Mouse (Mus musculus) intestine, embryonic 15.5 days (tissue): ENCODE results near the gene Mfsd12. TPM values are rescaled to one million over a fixed set of nuclear protein-coding genes. Genes with fewer than 3 reads are reported as not detected.

Source experiments
- ATAC-seq: fragments of 200-750 bp; cut with Nextera tagmentation; 2 replicates; pipeline ENCODE4 v1.8.0; 2017; ENCODE audit warnings: moderate TSS enrichment, moderate library complexity
- H3K27ac ChIP-seq: fragments of 300-500 bp; sonication (generic); 2 replicates; pipeline ENCODE4 v1.5.1; 2015; ENCODE audit warnings: mild to moderate bottlenecking, inconsistent platforms
- H3K27me3 ChIP-seq: fragments of 300-500 bp; sonication (generic); replicated peaks from 2 replicates; pipeline ENCODE4 v1.6.1; 2015; ENCODE audit warnings: inconsistent platforms
- H3K36me3 ChIP-seq: fragments of 300-500 bp; sonication (generic); 2 replicates; pipeline ENCODE4 v1.6.1; 2015; ENCODE audit warnings: inconsistent platforms
- H3K4me1 ChIP-seq: fragments of 300-500 bp; sonication (generic); replicated peaks from 2 replicates; pipeline ENCODE4 v1.6.1; 2015; ENCODE audit warnings: inconsistent platforms
- H3K4me2 ChIP-seq: fragments of 300-500 bp; sonication (generic); replicated peaks from 2 replicates; pipeline ENCODE4 v1.6.1; 2015; ENCODE audit warnings: mild to moderate bottlenecking, inconsistent platforms
- H3K4me3 ChIP-seq: fragments of 300-500 bp; sonication (generic); replicated peaks from 2 replicates; pipeline ENCODE4 v1.5.1; 2015; ENCODE audit warnings: inconsistent platforms
- H3K9ac ChIP-seq: fragments of 300-500 bp; sonication (generic); 2 replicates; pipeline ENCODE4 v1.6.1; 2015; ENCODE audit warnings: inconsistent platforms
- H3K9me3 ChIP-seq: fragments of 300-500 bp; sonication (generic); 2 replicates; pipeline ENCODE4 v1.6.1; 2016; ENCODE audit warnings: inconsistent platforms
- WGBS: fragments of 180-500 bp; shearing (Covaris S2); methylation state at CpG from one replicate; pipeline ENCODE4 v1.1.7; 2015; 5-methylcytosine and 5-hydroxymethylcytosine counted together
- polyA plus RNA-seq: library from polyadenylated mRNA; unstranded; fragments of >200 nt; fragmentation: Nextera tagmentation; extraction: Ambion mirVana; gene quantifications from 2 replicates; pipeline ENCODE4 v1.2.1, GENCODE M21; 2015

The Mfsd12 gene
- polyA plus RNA-seq, 1 experiment from 2014 or later = 19.9 TPM

DNA sequence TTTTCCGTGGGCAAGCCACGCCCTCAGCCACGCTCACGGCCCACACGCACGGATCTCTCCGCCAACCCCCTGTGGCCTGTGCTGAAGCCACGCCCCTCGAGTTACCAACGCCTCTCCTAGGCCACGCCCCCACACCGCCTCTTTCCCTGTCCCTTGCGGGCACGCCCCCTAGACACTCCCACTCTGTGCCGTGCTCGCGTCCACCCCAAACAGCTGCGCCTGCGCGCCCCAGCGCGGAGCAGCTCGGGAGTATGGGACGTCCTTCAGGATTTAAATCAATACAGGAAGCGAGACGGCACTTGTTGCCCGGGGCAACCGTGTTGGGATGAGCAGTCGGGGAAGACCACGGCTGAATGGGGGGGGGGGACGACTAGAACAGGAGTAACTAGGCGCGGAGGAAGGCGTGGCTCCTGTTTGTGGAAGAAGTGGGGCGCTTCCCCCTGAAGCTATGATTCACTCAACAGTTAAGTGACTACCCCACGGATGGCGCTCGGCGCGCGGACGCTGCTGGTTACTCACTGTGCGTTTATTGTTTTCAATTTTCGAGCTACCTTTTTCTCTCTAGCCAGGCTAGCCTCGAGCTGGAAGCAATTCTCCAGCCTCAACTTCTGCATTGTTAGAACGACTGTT, 21.4 kb downstream of the Mfsd12 start:
- 0 out of 2 replicates have a peak, but pooled peaks cover 5% of the 10 kb centered on the region for H3K36me3 ChIP-seq
- peak overlapping the region; percentile 56 for H3K27ac ChIP-seq
- H3K4me1 ChIP-seq = peaks cover 19% of the 10 kb centered on the region
- peak overlapping the region; percentile 77 for H3K4me2 ChIP-seq
- no peaks in the 10 kb centered on the region for H3K9me3 ChIP-seq
- no peaks in the 10 kb centered on the region for H3K27me3 ChIP-seq
- peak overlapping the region; percentile 82 for H3K4me3 ChIP-seq
- H3K9ac ChIP-seq = peak overlapping the region; percentile 92
- under 1% methylated on average over 44 of the region's 46 CpGs for WGBS
- peak; percentile 96 for ATAC-seq

DNA sequence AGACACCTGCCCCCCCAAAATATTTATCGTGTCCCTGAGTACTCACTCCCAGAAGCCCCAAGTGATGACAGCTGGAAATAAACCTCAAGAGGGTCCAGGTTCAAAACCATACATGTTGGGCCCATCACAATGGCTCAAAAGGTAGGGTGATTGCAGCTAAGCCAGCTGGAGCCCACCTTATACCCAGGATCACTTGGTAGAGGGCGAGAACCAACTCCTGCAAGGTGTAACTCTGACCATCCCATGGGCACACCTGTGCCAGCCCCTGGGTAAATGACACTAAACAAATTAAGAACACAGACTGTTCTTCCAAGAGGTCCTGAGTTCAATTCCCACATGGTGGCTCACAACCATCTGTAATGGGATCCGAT, 21.9 kb downstream of the Mfsd12 start:
- H3K4me2 ChIP-seq = peak overlapping the region; percentile 77
- no peak for ATAC-seq
- H3K27me3 ChIP-seq = no peaks in the 10 kb centered on the region
- H3K9ac ChIP-seq = peak overlapping the region; percentile 39
- H3K4me1 ChIP-seq = peaks cover 19% of the 10 kb centered on the region
- 0 out of 2 replicates have a peak, but pooled peaks cover 5% of the 10 kb centered on the region for H3K36me3 ChIP-seq
- H3K27ac ChIP-seq = peak overlapping the region; percentile 56
- no peaks in the 10 kb centered on the region for H3K9me3 ChIP-seq
- H3K4me3 ChIP-seq = peak overlapping the region; percentile 82
- WGBS = 59% methylated on average over 3 of the region's 3 CpGs

DNA sequence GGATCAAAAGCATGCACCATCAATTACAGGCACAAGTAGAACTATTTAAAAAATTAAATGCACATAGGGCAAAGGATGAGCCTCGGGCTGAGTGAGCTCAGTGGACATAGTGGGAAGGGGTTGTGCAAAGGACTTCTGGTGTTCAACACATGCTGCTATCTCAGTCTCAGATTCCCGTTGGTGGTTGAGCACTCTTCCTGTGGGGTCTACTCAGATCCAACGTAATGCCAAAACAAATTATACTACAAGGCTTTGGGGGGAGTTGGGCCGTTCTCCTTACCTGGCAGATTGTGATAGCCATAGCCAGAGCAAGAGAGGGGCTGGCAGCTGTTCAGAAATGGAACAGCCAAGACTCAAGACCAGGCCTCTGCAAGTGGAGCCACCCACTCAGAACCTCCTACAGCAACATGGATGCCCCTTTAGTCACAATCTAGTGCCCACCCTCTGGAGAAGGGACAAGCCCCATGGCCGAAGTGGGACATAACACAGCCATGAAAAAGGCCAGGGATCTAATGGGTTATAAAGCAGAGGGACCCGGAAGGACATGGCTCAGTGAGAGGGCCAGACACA, 22.6 kb downstream of the Mfsd12 start:
- ATAC-seq = no peak
- 86% methylated on average over 6 of the region's 6 CpGs for WGBS
- Histone ChIP-seq H3K9me3 (no peaks in the 10 kb centered on the region), H3K9ac (no peak overlapping the region), H3K4me3 (no peak overlapping the region), H3K36me3 (0 out of 2 replicates have a peak, but pooled peaks cover 5% of the 10 kb centered on the region), H3K27me3 (no peaks in the 10 kb centered on the region), H3K4me1 (peaks cover 19% of the 10 kb centered on the region), H3K27ac (no peak overlapping the region), H3K4me2 (no peak overlapping the region)

DNA sequence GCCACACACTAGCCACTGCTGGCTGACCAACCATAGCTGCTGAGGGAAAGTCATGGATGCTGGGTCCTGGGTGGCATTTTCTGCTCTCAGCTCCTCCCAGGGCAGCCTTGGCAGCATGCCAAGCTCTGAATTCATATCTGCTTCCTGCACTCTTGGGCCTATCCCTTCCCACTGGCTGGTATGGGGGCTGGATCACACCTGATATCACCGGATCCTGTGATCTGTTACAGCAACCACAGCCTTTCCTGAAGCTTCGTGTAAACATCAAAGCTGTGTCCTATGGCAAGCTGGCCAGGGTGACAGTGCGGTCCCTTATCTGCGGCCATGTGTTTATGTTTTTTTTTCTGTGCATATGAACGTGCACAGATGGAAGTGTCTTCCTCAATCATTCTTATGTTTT, 24.7 kb downstream of the Mfsd12 start:
- H3K27ac ChIP-seq = peak overlapping the region; percentile 18; the same call in 1 of the 2 replicates
- H3K4me2 ChIP-seq = no peak overlapping the region
- no peaks in the 10 kb centered on the region for H3K27me3 ChIP-seq
- no peaks in the 10 kb centered on the region for H3K9me3 ChIP-seq
- no peak overlapping the region for H3K9ac ChIP-seq
- H3K4me1 ChIP-seq = peaks cover 20% of the 10 kb centered on the region
- peak; percentile 5; the same call in 1 of the 2 replicates for ATAC-seq
- H3K36me3 ChIP-seq = peaks cover 11% of the 10 kb centered on the region
- H3K4me3 ChIP-seq = no peak overlapping the region
- 54% methylated on average over 5 of the region's 5 CpGs for WGBS

DNA sequence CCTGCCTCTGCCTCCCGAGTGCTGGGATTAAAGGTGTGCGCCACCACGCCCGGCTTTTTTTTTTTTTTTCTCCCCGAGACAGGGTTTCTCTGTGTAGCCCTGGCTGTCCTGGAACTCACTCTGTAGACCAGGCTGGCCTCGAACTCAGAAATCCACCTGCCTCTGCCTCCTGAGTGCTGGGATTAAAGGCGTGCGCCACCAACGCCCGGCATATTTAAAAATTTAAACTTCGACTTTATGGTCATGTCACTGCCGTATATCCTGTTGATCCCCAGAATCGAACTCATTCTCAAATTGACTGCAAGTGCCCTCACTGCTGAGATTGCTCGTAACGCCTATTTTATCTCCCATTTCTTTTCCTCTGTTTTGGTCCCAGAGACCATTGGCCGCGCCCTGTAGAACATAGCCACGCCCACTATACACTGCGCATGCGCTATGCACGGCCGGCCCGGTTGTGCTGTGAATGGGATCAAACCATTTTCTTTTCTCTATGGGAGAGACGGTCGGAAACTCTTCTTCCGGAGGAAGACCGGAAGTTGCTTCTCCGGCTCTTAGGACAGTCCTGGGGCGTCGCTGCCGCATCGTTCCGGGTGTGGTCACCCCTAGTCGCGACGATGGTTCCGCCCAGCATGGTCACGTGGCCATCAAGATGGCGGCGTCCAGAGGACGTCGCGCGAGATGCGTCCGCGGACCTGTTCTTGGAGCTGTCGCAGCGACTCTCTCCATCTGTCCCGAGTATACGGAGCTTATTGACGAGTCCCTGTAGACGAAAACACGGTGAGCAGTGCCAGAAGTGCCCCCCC, 26.7 kb downstream of the Mfsd12 start, which contains the start of the genes Dohh and Gm48551:
TSS of gene Dohh (plus strand) at position 627 of the 803 bp plus-strand sequence.
TSS of gene Gm48551 (plus strand) at position 665 of the 803 bp plus-strand sequence.
- peak; percentile 92 for ATAC-seq
- H3K4me1 ChIP-seq = peaks cover 13% of the 10 kb centered on the region
- no peaks in the 10 kb centered on the region for H3K27me3 ChIP-seq
- peak within 1 kb of the TSS; percentile 69 for H3K9ac ChIP-seq
- H3K27ac ChIP-seq = peak within 1 kb of the TSS; percentile 69
- WGBS = 8% methylated on average over 54 of the region's 54 CpGs
- peak within 1 kb of the TSS; percentile 84 for H3K4me2 ChIP-seq
- H3K36me3 ChIP-seq = peaks cover 24% of the 10 kb centered on the region
- no peaks in the 10 kb centered on the region for H3K9me3 ChIP-seq
- H3K4me3 ChIP-seq = peak within 1 kb of the TSS; percentile 76

DNA sequence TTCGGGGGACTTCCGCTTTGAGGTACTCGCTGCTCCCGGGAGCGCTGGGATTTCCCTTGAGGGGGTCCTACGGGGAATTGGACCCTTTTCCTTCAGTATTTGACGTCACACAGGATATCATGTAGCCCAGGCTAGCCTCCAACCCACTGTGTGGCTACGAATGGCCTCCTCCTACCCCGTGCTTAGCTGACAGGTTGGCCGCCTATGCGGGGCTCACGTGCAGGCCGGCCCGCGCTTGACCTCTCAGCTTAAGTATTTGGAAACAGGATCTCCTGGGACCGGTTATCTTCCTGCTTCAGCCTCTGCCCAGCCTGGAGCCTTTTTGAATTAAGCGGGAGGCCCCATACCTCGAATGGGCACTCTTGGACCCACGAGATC, 27.3 kb downstream of the Mfsd12 start:
- H3K9me3 ChIP-seq = no peaks in the 10 kb centered on the region
- H3K4me2 ChIP-seq = peak overlapping the region; percentile 84
- peaks cover 24% of the 10 kb centered on the region for H3K36me3 ChIP-seq
- peak overlapping the region; percentile 69 for H3K27ac ChIP-seq
- H3K27me3 ChIP-seq = no peaks in the 10 kb centered on the region
- under 1% methylated on average over 19 of the region's 19 CpGs for WGBS
- H3K4me1 ChIP-seq = peaks cover 15% of the 10 kb centered on the region
- H3K4me3 ChIP-seq = peak overlapping the region; percentile 76
- ATAC-seq = peak; percentile 35
- peak overlapping the region; percentile 69 for H3K9ac ChIP-seq

DNA sequence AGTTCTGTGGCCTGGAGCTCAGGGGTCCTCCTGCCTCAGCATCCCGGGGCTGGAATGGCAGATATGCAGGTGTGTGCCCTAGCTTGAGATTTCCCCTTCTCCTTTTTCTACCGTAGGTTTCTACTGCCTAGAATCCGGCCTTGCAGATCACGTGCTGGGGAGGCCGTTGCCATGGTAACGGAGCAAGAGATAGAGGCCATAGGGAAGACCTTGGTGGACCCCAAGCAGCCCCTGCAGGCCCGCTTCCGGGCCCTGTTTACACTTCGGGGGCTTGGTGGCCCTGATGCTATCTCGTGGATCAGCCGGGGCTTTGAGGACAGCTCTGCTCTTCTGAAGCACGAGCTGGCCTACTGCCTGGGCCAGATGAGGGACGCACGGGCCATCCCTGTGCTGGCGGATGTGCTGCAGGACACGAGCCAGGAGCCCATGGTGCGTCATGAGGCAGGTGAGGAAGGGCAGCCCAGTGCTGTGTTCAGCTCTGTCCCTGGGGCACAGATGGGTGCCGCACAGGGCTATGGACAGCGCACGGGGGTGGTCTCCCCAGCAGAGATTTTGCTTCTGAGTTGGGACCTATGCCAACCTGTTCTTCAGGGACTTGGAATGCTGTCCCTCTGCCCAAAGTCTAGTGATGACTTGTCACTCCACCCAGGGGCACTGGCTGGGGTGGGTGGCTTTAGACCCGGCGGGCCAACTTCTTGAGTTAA, 28.5 kb downstream of the Mfsd12 start:
- H3K27ac ChIP-seq = no peak overlapping the region
- H3K9ac ChIP-seq = peak overlapping the region; percentile 69; the same call in 1 of the 2 replicates
- peaks cover 24% of the 10 kb centered on the region for H3K36me3 ChIP-seq
- no peaks in the 10 kb centered on the region for H3K27me3 ChIP-seq
- peak overlapping the region; percentile 84 for H3K4me2 ChIP-seq
- H3K9me3 ChIP-seq = no peaks in the 10 kb centered on the region
- 67% methylated on average over 22 of the region's 22 CpGs for WGBS
- H3K4me1 ChIP-seq = peaks cover 17% of the 10 kb centered on the region
- no peak for ATAC-seq
- H3K4me3 ChIP-seq = peak overlapping the region; percentile 76

DNA sequence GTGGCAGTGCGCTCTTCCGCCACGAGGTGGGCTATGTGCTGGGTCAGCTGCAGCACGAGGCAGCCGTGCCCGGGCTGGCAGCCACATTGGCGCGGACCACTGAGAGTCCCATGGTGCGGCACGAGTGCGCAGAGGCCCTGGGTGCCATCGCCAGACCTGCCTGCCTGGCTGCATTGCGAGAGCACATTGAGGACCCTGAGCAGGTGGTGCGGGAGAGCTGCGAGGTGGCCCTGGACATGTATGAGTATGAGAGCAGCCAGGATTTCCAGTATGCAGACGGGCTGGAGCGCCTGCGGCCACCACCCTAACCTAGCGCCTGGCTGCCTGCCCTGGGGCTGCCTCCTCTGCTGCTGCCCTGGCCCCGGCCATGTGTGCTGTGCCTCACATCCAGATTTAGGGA, 30.4 kb downstream of the Mfsd12 start:
- Histone ChIP-seq H3K36me3 (peaks cover 24% of the 10 kb centered on the region), H3K9me3 (no peaks in the 10 kb centered on the region), H3K4me3 (no peak overlapping the region), H3K9ac (no peak overlapping the region), H3K4me2 (no peak overlapping the region), H3K27me3 (no peaks in the 10 kb centered on the region), H3K27ac (no peak overlapping the region), H3K4me1 (peaks cover 21% of the 10 kb centered on the region)
- 94% methylated on average over 20 of the region's 20 CpGs for WGBS
- no peak for ATAC-seq

DNA sequence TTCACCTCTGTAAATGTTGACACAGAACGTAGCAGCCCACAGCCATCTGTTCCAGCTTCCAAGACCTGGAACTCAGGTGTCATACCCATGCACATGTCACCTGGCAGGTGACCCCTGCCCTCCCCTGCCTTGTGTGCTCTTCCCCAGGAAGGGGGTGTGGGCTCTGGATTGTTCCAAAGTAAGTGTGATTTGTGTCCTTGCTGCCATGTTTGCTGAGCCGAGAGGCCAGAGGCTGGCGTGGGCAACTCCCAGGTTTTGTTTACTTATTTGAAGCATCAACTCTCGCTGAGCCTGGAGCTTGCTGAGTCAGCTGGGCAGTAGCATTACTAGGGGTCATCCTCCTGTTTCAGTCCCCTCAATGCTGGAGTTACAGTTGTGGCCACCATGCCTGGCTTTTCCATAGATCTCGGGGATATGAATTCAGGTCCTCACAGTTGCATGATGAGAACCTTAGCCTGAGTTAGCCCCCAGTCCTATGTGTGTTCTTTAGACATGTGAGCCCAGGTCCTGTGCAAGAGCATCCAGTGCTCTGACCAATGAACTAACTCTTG, 31.3 kb downstream of the Mfsd12 start, which contains the start of gene Gm48552:
TSS of gene Gm48552 (plus strand) at position 501 of the 551 bp plus-strand sequence.
- ATAC-seq = no peak
- peak within 1 kb of the TSS; percentile 4; the same call in 1 of the 2 replicates for H3K27ac ChIP-seq
- no peak within 1 kb of the TSS for H3K4me3 ChIP-seq
- H3K27me3 ChIP-seq = no peaks in the 10 kb centered on the region
- H3K4me2 ChIP-seq = no peak within 1 kb of the TSS
- 58% methylated on average over 5 of the region's 5 CpGs for WGBS
- no peaks in the 10 kb centered on the region for H3K9me3 ChIP-seq
- H3K36me3 ChIP-seq = peaks cover 24% of the 10 kb centered on the region
- H3K4me1 ChIP-seq = peaks cover 25% of the 10 kb centered on the region
- peak within 1 kb of the TSS; percentile 5; the same call in 1 of the 2 replicates for H3K9ac ChIP-seq

DNA sequence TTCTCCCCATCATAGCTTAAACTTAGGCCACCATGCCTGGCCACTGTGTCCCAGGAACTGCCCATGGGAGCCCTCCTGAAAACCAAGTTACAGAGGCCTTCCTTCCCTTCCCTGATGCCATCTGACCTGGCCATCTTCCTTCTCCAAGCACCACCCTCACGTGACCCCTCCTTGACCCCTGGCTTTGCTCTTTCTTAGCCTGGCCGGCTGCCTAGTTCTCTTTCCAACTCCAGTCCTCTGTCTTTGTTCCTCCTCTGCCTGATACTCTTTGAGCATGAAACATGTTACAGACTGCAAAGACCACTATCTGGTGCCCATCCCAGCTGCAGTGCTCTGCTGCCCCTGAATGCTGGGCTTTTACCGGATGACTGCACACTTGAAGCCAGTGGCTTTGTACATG, 32.1 kb downstream of the Mfsd12 start:
- no peak overlapping the region for H3K4me3 ChIP-seq
- peak overlapping the region; percentile 5; the same call in 1 of the 2 replicates for H3K9ac ChIP-seq
- H3K27ac ChIP-seq = 0 out of 2 replicates have a peak overlapping the region, but pooled peaks have one; percentile 4
- H3K4me1 ChIP-seq = peaks cover 31% of the 10 kb centered on the region
- H3K4me2 ChIP-seq = no peak overlapping the region
- no peaks in the 10 kb centered on the region for H3K9me3 ChIP-seq
- ATAC-seq = no peak
- H3K27me3 ChIP-seq = no peaks in the 10 kb centered on the region
- H3K36me3 ChIP-seq = peaks cover 24% of the 10 kb centered on the region
- 58% methylated on average over 3 of the region's 3 CpGs for WGBS

DNA sequence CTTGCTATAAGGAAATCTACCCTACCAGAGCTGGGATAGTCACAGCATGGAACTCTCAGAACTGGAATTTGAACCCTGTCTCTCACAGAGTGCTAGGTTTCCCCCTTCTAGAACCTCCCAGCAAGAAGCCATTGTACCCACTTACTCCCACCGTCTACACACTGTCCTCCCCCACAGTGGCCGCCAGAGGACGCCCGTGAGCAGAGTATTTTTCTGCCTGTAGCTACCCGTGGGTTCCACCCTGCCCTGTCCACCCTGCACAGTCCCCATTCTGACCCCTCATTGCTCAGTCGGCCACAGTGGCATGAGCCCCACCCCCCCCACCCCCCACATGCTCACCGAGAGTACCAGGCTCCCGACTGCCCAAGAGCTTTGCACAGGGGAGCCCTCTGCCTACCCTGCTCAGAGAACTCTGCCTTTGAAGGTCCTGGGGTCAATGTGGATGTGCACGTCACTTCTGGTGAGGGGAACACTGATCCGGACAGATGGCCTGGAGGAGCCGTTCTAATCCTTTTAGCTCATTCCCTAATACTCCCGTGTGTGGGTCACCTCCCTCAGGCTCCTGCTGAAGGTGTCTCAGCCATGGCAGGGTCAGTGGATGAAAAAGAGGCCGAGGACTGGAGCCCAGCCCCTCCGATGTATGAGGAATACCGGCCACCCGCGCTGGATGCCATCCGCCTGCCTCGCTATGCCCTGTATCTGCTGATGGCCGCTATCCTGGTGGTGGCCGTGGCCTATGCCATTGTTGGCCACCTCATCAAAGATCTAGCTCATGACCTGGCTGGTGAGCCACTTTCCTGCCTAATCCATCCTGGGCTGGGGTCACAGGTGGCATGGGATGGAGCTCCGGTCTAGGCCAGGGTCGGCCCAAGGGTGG, 32.7 kb downstream of the Mfsd12 start:
- ATAC-seq = no peak
- H3K4me2 ChIP-seq = no peak overlapping the region
- 62% methylated on average over 23 of the region's 23 CpGs for WGBS

More for the DNA sequence above, 32.7 kb downstream of the Mfsd12 start:
- peaks cover 24% of the 10 kb centered on the region for H3K36me3 ChIP-seq
- peak overlapping the region; percentile 5; the same call in 1 of the 2 replicates for H3K9ac ChIP-seq
- H3K27me3 ChIP-seq = no peaks in the 10 kb centered on the region
- peaks cover 29% of the 10 kb centered on the region for H3K4me1 ChIP-seq
- no peak overlapping the region for H3K4me3 ChIP-seq
- H3K27ac ChIP-seq = 0 out of 2 replicates have a peak overlapping the region, but pooled peaks have one; percentile 4
- no peaks in the 10 kb centered on the region for H3K9me3 ChIP-seq
